Mouse (Mus musculus) ovary, postnatal 14 days (tissue): ENCODE data around the gene Znrf4.
"Not testable (repeated sequence)": the region's sequence is repeated elsewhere in the genome, so short reads cannot be mapped to it uniquely, and the experiment has no call there.

ENCODE experiments used
- DNase-seq: peaks from one replicate; pipeline ENCODE4 v3.0.0; 2022; ENCODE audit warnings: low spot score

Gene Znrf4

GRCm38 (mm10) chr17:56536192-56536591 lies 24.0 kb upstream of the Znrf4 start:
- DNase-seq: no peak

- no peak for DNase-seq
Observed at GRCm38 (mm10) chr17:56524943-56525342, 12.7 kb upstream of the Znrf4 start.

GRCm38 (mm10) chr17:56522744-56523143 lies 10.5 kb upstream of the Znrf4 start:
- no peak for DNase-seq

- peak; percentile 31 for DNase-seq
Observed at GRCm38 (mm10) chr17:56515690-56516410, 3.6 kb upstream of the Znrf4 start.

- no peak for DNase-seq
Observed at GRCm38 (mm10) chr17:56514916-56515315, 2.7 kb upstream of the Znrf4 start.

- no peak for DNase-seq
Observed at GRCm38 (mm10) chr17:56514330-56514729, 2.1 kb upstream of the Znrf4 start.

- DNase-seq: no peak
Observed at GRCm38 (mm10) chr17:56511707-56512090, 532 bp downstream of the Znrf4 start.

- DNase-seq: no peak
Observed at GRCm38 (mm10) chr17:56510970-56511706, 1.1 kb downstream of the Znrf4 start.

GRCm38 (mm10) chr17:56510473-56510969 lies 1.7 kb downstream of the Znrf4 start:
- DNase-seq: no peak

GRCm38 (mm10) chr17:56509707-56510472 lies 2.3 kb downstream of the Znrf4 start:
- DNase-seq: no peak

GRCm38 (mm10) chr17:56509021-56509640 lies 3.1 kb downstream of the Znrf4 start:
- no peak for DNase-seq

- peak; percentile 84 for DNase-seq
Observed at GRCm38 (mm10) chr17:56507161-56508068, 4.8 kb downstream of the Znrf4 start.

- no peak for DNase-seq
Observed at GRCm38 (mm10) chr17:56506417-56507065, 5.7 kb downstream of the Znrf4 start.

- DNase-seq: no peak
Observed at GRCm38 (mm10) chr17:56505401-56505800, 6.8 kb downstream of the Znrf4 start.

- DNase-seq: peak; percentile 52
Observed at GRCm38 (mm10) chr17:56502526-56502925, 9.7 kb downstream of the Znrf4 start.

GRCm38 (mm10) chr17:56501635-56502400 lies 10.4 kb downstream of the Znrf4 start:
- DNase-seq: not testable (repeated sequence)

- no peak for DNase-seq
Observed at GRCm38 (mm10) chr17:56499229-56499628, 13.0 kb downstream of the Znrf4 start.

GRCm38 (mm10) chr17:56494480-56494879 lies 17.8 kb downstream of the Znrf4 start:
- DNase-seq: no peak

- no peak for DNase-seq
Observed at GRCm38 (mm10) chr17:56493841-56494240, 18.4 kb downstream of the Znrf4 start.
